Mouse (Mus musculus) MN1 (cell line): ENCODE results near the gene Eid3.
A peak's percentile ranks its signal among the peaks of the same experiment; 100 is the strongest.

Experiments used
- DNase-seq: peaks from one replicate; pipeline ENCODE4 v3.0.0-alpha.2; 2016; ENCODE audit warnings: low spot score

Eid3 gene

GRCm38 (mm10) chr10:82866356-82866755 lies at the start of gene Eid3:
Gene Eid3, plus strand, starts transcription at chr10:82866626.
- DNase-seq: no peak

- DNase-seq: no peak
Observed at GRCm38 (mm10) chr10:82817514-82817913, 48.9 kb upstream of the Eid3 start.

- DNase-seq: no peak
Observed at GRCm38 (mm10) chr10:82817936-82818335, 48.5 kb upstream of the Eid3 start.

- DNase-seq: no peak
Observed at GRCm38 (mm10) chr10:82818661-82819060, 47.8 kb upstream of the Eid3 start.

GRCm38 (mm10) chr10:82823108-82823778 lies 43.2 kb upstream of the Eid3 start:
- no peak for DNase-seq

- DNase-seq: no peak
Observed at GRCm38 (mm10) chr10:82823779-82824177, 42.6 kb upstream of the Eid3 start.

- peak; percentile 44 for DNase-seq
Observed at GRCm38 (mm10) chr10:82824541-82824940, 41.9 kb upstream of the Eid3 start.

GRCm38 (mm10) chr10:82826516-82826915 lies 39.9 kb upstream of the Eid3 start:
- DNase-seq: no peak

- no peak for DNase-seq
Observed at GRCm38 (mm10) chr10:82833926-82834325, 32.5 kb upstream of the Eid3 start, which contains the start of gene Txnrd1. Gene Txnrd1, plus strand, starts transcription at chr10:82833951.

GRCm38 (mm10) chr10:82835898-82836297 lies 30.5 kb upstream of the Eid3 start:
- no peak for DNase-seq

GRCm38 (mm10) chr10:82838390-82838789 lies 28.0 kb upstream of the Eid3 start:
- no peak for DNase-seq

GRCm38 (mm10) chr10:82844090-82844489 lies 22.3 kb upstream of the Eid3 start:
- no peak for DNase-seq

GRCm38 (mm10) chr10:82844731-82845130 lies 21.7 kb upstream of the Eid3 start:
- no peak for DNase-seq

- DNase-seq: no peak
Observed at GRCm38 (mm10) chr10:82847821-82848459, 18.5 kb upstream of the Eid3 start.

- DNase-seq: no peak
Observed at GRCm38 (mm10) chr10:82849686-82850353, 16.6 kb upstream of the Eid3 start.

GRCm38 (mm10) chr10:82850354-82850752 lies 16.1 kb upstream of the Eid3 start:
- DNase-seq: no peak

GRCm38 (mm10) chr10:82851751-82852150 lies 14.7 kb upstream of the Eid3 start:
- peak; percentile 63 for DNase-seq

- peak; percentile 32 for DNase-seq
Observed at GRCm38 (mm10) chr10:82858032-82858680, 8.3 kb upstream of the Eid3 start.

- DNase-seq: peak; percentile 97
Observed at GRCm38 (mm10) chr10:82858691-82859532, 7.5 kb upstream of the Eid3 start.

GRCm38 (mm10) chr10:82859533-82859915 lies 6.9 kb upstream of the Eid3 start:
- DNase-seq: peak; percentile 72

GRCm38 (mm10) chr10:82860181-82860928 lies 6.1 kb upstream of the Eid3 start:
- peak; percentile 84 for DNase-seq
